Mouse (Mus musculus) cortical plate, adult 2 months (tissue): Measurements from ENCODE around the gene Nkain4.

Experiments used
- CTCF ChIP-seq: fragments of 200-500 bp; IDR thresholded peaks from 2 replicates; pipeline ENCODE4 v1.5.1; 2011; ENCODE audit warnings: mild to moderate bottlenecking, control low read depth, low read length; ENCODE audit not compliant: insufficient read depth; ENCODE audit errors: extremely low read depth
- POLR2A ChIP-seq: fragments of 200-500 bp; IDR thresholded peaks from 2 replicates; pipeline ENCODE4 v1.6.1; 2011; ENCODE audit warnings: mild to moderate bottlenecking, low read length, control low read depth; ENCODE audit not compliant: insufficient read depth; ENCODE audit errors: extremely low read depth

GRCm38 (mm10) chr2:180902086-180902485 lies 52.4 kb downstream of the Nkain4 start:
- peak; percentile 47; the same call in 1 of the 2 replicates for TF ChIP-seq CTCF
- TF ChIP-seq POLR2A: no peak
